Comparison of ENCODE assay signal across 25 mouse cellular contexts in genomic region chr5:27731392-27731791, GRCm38 (mm10).
DNase-seq lines count a peak whose midpoint lies in the region; ATAC-seq and TF ChIP-seq lines count a peak whose summit lies in the region.
"Had no signal": no experiment of that assay in that cellular context is flagged by ENCODE, and none has a peak within 500 bp of the region (broad histone marks: within the 10 kb centered on the region; RNA-seq: fewer than 3 reads in every experiment).

No protein-coding gene starts in this region.

- H3K36me3 ChIP-seq in hindbrain, embryonic 13.5 days, result peaks cover 16% of the 10 kb centered on the region
- 0 out of 2 replicates have a peak, but pooled peaks cover 1% of the 10 kb centered on the region for H3K36me3 ChIP-seq in hindbrain, postnatal 0 days (ENCODE audit: insufficient read depth, low read length)
- H3K36me3 ChIP-seq: embryonic facial prominence, embryonic 13.5 days; forebrain, embryonic 10.5 days; limb, embryonic 12.5 days; liver, embryonic 15.5 days; midbrain, embryonic 10.5 days had no signal

- H3K27ac ChIP-seq in hindbrain, embryonic 13.5 days, result no peak overlapping the region
- H3K27ac ChIP-seq in hindbrain, postnatal 0 days, result no peak overlapping the region
- H3K27ac ChIP-seq: embryonic facial prominence, embryonic 13.5 days; forebrain, embryonic 10.5 days; kidney, postnatal 0 days; limb, embryonic 12.5 days; liver, embryonic 15.5 days; midbrain, embryonic 10.5 days had no signal

- no peaks in the 10 kb centered on the region for H3K4me1 ChIP-seq in hindbrain, embryonic 13.5 days (replicated peaks)
- no peaks in the 10 kb centered on the region for H3K4me1 ChIP-seq in hindbrain, postnatal 0 days (ENCODE audit: insufficient read depth, low read length)
- H3K4me1 ChIP-seq: embryonic facial prominence, embryonic 13.5 days; forebrain, embryonic 10.5 days; limb, embryonic 12.5 days; liver, embryonic 15.5 days; midbrain, embryonic 10.5 days; neural tube, embryonic 15.5 days had no signal

- no peak for TF ChIP-seq CTCF in hindbrain, postnatal 0 days (IDR thresholded peaks at IDR 0.05; ENCODE audit: low read depth)

- H3K9ac ChIP-seq in hindbrain, embryonic 13.5 days, result no peak overlapping the region
- no peak overlapping the region for H3K9ac ChIP-seq in hindbrain, postnatal 0 days (replicated peaks; ENCODE audit: low read length)
- H3K9ac ChIP-seq: embryonic facial prominence, embryonic 13.5 days; forebrain, postnatal 0 days; limb, embryonic 12.5 days; liver, embryonic 15.5 days; lung, embryonic 14.5 days; neural tube, embryonic 15.5 days had no signal

- ATAC-seq in hindbrain, embryonic 13.5 days (ENCODE audit: low FRiP score), result 0 out of 2 replicates have a peak, but pooled peaks have one; percentile 15
- no peak for ATAC-seq in hindbrain, postnatal 0 days
- ATAC-seq: CD4-positive, CD25-positive, alpha-beta regulatory T cell, adult 4 months; intestine, embryonic 16.5 days had no signal

- 89% methylated on average over 1 of the region's 1 CpGs for WGBS in hindbrain, embryonic 13.5 days
- WGBS in hindbrain, postnatal 0 days, result 71% methylated on average over 1 of the region's 1 CpGs

- no peak overlapping the region for H3K4me2 ChIP-seq in hindbrain, embryonic 13.5 days
- H3K4me2 ChIP-seq in hindbrain, postnatal 0 days (ENCODE audit: low read depth, low read length), result no peak overlapping the region
- H3K4me2 ChIP-seq: embryonic facial prominence, embryonic 13.5 days; limb, embryonic 12.5 days; liver, embryonic 15.5 days; lung, embryonic 14.5 days; neural tube, embryonic 15.5 days had no signal

- peak; percentile 39 for DNase-seq in cerebellum, adult 11-12 months
- DNase-seq in cerebellum, adult 11 months, result no peak
- no peak for DNase-seq in hindbrain, postnatal 0 days (ENCODE audit: low spot score)
- DNase-seq in brain, adult 2 months (ENCODE audit: low read depth, low spot score), result peak; percentile 47
- peak; percentile 41 for DNase-seq in cerebellum, adult 9-11 months
- no peak for DNase-seq in urinary bladder, postnatal 36 days (ENCODE audit: low spot score in 2 of 2)
- DNase-seq: forebrain, postnatal 0 days; gastrocnemius, postnatal 14 days; heart, postnatal 14 days; kidney, adult 8-10 months; kidney, postnatal 4 days; layer of hippocampus, adult 9-11 months; lung, embryonic 14.5 days; retina, postnatal 1 day; thymus, postnatal 4 days had no signal

- no peaks in the 10 kb centered on the region for H3K27me3 ChIP-seq in hindbrain, embryonic 13.5 days
- no peaks in the 10 kb centered on the region for H3K27me3 ChIP-seq in hindbrain, postnatal 0 days (ENCODE audit: insufficient read depth, low read length)
- H3K27me3 ChIP-seq: embryonic facial prominence, embryonic 13.5 days; limb, embryonic 12.5 days; liver, embryonic 15.5 days; neural tube, embryonic 15.5 days had no signal

- H3K9me3 ChIP-seq in hindbrain, embryonic 13.5 days, result no peaks in the 10 kb centered on the region
- H3K9me3 ChIP-seq in hindbrain, postnatal 0 days (ENCODE audit: low read length), result no peaks in the 10 kb centered on the region
- H3K9me3 ChIP-seq: embryonic facial prominence, embryonic 13.5 days; liver, embryonic 15.5 days had no signal

- no peak overlapping the region for H3K4me3 ChIP-seq in hindbrain, embryonic 13.5 days
- no peak overlapping the region for H3K4me3 ChIP-seq in hindbrain, postnatal 0 days (ENCODE audit: low read length)
- H3K4me3 ChIP-seq: embryonic facial prominence, embryonic 13.5 days; forebrain, embryonic 10.5 days; limb, embryonic 12.5 days; liver, embryonic 15.5 days; midbrain, embryonic 10.5 days; neural tube, embryonic 15.5 days had no signal

Comparison
In these comparisons a context has a peak if more than half of its experiments do, and no peak if none do; other contexts are left out.
1. DNase-seq: peak in cerebellum, adult 11-12 months (single experiment), brain, adult 2 months (single experiment) and cerebellum, adult 9-11 months (single experiment); none in cerebellum, adult 11 months (single experiment), hindbrain, postnatal 0 days (single experiment) and urinary bladder, postnatal 36 days (0 of 2).